Mouse (Mus musculus): Measurements from ENCODE around the gene Slc47a1. TPM values are rescaled to one million over a fixed set of nuclear protein-coding genes. Genes with fewer than 3 reads are reported as not detected.
"Not testable (repeated sequence)": the region's sequence is repeated elsewhere in the genome, so short reads cannot be mapped to it uniquely, and the experiment has no call there.

The Slc47a1 gene
- polyA plus RNA-seq (2015; fragmentation: Nextera tagmentation; extraction: Ambion mirVana): 0.21 and 0.46 TPM in 2 replicates

DNA sequence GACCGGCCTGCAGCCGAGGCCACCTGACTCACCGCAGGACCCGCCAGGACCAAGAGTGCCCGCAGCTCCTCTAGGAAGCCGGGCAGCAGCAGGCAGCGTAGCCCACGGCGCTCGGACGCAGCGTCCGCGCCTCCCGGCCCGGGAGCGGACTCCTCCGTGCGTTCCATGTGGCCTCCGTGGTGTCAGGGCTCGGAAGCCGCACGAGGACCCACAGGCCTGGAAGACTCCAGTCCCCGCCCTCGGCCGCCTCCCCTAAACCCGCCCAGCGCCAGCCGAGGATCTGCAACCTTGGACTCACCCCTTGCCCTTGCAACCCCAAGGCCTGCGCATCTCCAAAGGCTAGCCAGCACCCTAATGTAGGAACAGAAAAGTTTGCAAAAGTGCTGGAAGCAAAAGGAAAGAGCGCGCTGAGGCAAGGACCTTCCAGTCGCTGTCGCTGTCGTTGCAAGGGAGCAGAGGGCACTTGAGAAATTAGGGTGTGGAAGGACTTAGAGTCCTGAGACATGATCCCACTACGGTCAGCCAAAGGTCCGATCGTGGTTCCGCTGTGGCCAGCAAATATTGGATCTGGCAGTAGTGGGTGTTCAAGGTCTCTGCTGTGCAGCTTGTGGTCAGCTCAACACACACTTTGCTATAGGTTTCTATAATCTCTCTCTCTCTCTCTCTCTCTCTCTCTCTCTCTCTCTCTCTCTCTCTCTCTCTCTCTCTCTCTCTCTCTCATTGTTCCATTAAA, at the start of gene Slc47a1:
Gene Slc47a1 (minus strand): TSS at position 465 of the 733 bp plus-strand sequence.
- no peaks in the 10 kb centered on the region for H3K36me3 ChIP-seq (ENCODE audit: control insufficient read depth, insufficient read depth, low read length)
- peaks cover 29% of the 10 kb centered on the region for H3K27me3 ChIP-seq (ENCODE audit: control insufficient read depth, insufficient read depth, low read depth, low read length)
- H3K4me3 ChIP-seq (ENCODE audit: low read depth, low read length): peak within 1 kb of the TSS; percentile 27
- H3K4me2 ChIP-seq (ENCODE audit: low read length): peak within 1 kb of the TSS; percentile 49
- H3K27ac ChIP-seq (ENCODE audit: low read length): no peak within 1 kb of the TSS
- 17% methylated on average over 39 of the region's 39 CpGs for WGBS
- no peak for ATAC-seq
- H3K4me1 ChIP-seq (ENCODE audit: control insufficient read depth, insufficient read depth, low read length): peaks cover 5% of the 10 kb centered on the region; the same call in 1 of the 2 replicates
- no peaks in the 10 kb centered on the region for H3K9me3 ChIP-seq (replicated peaks; ENCODE audit: control insufficient read depth, low read length, poor library complexity, severe bottlenecking)
- no peak within 1 kb of the TSS for H3K9ac ChIP-seq (ENCODE audit: low read depth, low read length)

DNA sequence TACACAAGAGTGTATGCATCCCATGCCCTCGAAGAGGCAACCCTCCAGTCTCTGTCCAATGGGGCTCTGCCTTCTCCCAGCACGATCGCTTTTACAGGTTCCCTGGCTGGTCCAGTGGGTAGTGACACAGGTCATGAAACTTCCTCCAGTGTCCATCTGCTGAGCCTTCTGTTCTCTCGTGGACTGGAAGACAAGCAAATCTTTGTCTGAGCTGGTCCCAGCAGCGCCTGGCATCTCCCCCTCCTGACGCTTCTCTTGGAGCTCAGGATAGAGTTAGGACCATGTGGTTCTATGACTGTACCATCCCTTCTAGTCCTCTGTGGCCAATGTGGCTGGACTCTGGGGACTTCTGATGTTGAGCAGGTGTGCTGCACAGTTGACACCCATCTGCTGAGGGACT, 41.1 kb upstream of the Slc47a1 start:
- Histone ChIP-seq H3K36me3 (ENCODE audit: control insufficient read depth, insufficient read depth, low read length) (no peaks in the 10 kb centered on the region), H3K4me2 (ENCODE audit: low read length) (no peak overlapping the region), H3K4me1 (ENCODE audit: control insufficient read depth, insufficient read depth, low read length) (no peaks in the 10 kb centered on the region), H3K4me3 (ENCODE audit: low read depth, low read length) (no peak overlapping the region), H3K27ac (ENCODE audit: low read length) (no peak overlapping the region), H3K27me3 (ENCODE audit: control insufficient read depth, insufficient read depth, low read depth, low read length) (no peaks in the 10 kb centered on the region), H3K9ac (ENCODE audit: low read depth, low read length) (no peak overlapping the region), H3K9me3 (replicated peaks; ENCODE audit: control insufficient read depth, low read length, poor library complexity, severe bottlenecking) (no peaks in the 10 kb centered on the region; the same call in 1 of the 2 replicates)
- WGBS: 87% methylated on average over 6 of the region's 6 CpGs
- ATAC-seq: no peak

DNA sequence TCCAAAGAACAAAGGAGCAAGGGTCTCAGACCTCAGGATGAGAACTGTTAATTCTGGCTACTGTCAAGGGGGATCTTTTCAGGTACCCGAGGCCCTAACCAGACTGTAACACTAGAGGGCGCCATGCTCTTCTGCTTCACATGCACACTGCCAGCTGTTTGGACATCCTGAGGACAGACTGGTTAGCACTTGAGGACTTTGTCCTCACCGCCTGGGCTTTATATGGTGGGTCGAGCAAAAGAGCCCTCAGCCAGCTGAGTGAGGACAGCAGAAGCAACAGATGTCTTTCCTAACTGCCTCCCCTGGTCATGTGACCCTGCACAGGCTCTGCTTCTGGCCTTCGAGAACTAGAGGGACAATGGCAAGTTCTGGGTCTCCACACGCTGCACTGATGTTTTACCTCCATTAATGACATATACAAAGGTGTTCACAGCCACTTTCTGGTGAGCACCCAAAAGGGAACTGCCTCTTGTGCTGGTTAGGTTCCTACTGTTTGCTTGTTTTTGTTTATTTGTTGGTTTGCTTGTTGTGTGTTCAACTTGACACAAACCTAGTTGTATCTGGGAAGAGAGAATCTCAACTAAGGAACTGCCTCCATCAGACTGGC, 39.9 kb upstream of the Slc47a1 start:
- no peaks in the 10 kb centered on the region for H3K27me3 ChIP-seq (ENCODE audit: control insufficient read depth, insufficient read depth, low read depth, low read length)
- WGBS: 27% methylated on average over 6 of the region's 6 CpGs

DNA sequence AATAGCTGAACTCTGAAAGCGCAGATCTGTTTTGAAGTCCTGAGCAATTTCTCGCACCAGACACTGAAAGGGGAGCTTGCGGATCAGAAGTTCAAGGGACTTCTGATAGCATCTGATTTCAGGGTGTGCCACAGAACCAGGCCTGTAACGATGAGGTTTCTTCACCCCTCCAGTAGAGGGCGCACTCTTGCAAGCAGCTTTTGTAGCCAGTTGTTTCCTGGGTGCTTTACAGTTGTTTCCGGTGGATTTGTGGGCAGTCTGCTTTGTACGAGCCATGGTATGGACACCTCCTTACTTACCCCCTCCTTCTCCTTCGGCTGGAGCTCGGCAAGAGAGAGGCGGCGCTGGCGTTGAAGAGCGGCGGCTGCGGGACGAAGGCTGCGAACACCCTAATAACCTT, 38.4 kb upstream of the Slc47a1 start:
- H3K9ac ChIP-seq (ENCODE audit: low read depth, low read length); H3K27me3 ChIP-seq (ENCODE audit: control insufficient read depth, insufficient read depth, low read depth, low read length); H3K27ac ChIP-seq (ENCODE audit: low read length); H3K4me2 ChIP-seq (ENCODE audit: low read length); ATAC-seq; H3K4me3 ChIP-seq (ENCODE audit: low read depth, low read length); H3K4me1 ChIP-seq (ENCODE audit: control insufficient read depth, insufficient read depth, low read length); H3K36me3 ChIP-seq (ENCODE audit: control insufficient read depth, insufficient read depth, low read length); H3K9me3 ChIP-seq (replicated peaks; ENCODE audit: control insufficient read depth, low read length, poor library complexity, severe bottlenecking): not testable (repeated sequence)
- 86% methylated on average over 17 of the region's 17 CpGs for WGBS

More for the DNA sequence above, 39.9 kb upstream of the Slc47a1 start:
- H3K4me3 ChIP-seq (ENCODE audit: low read depth, low read length): no peak overlapping the region
- H3K9me3 ChIP-seq (replicated peaks; ENCODE audit: control insufficient read depth, low read length, poor library complexity, severe bottlenecking): no peaks in the 10 kb centered on the region; the same call in 1 of the 2 replicates
- no peaks in the 10 kb centered on the region for H3K36me3 ChIP-seq (ENCODE audit: control insufficient read depth, insufficient read depth, low read length)
- no peak overlapping the region for H3K4me2 ChIP-seq (ENCODE audit: low read length)
- no peaks in the 10 kb centered on the region for H3K4me1 ChIP-seq (ENCODE audit: control insufficient read depth, insufficient read depth, low read length)
- no peak overlapping the region for H3K9ac ChIP-seq (ENCODE audit: low read depth, low read length)
- no peak overlapping the region for H3K27ac ChIP-seq (ENCODE audit: low read length)
- ATAC-seq: peak; percentile 56; the same call in 1 of the 2 replicates

GRCm38 (mm10) chr11:61415444-61415843, 37.3 kb upstream of the Slc47a1 start:
- Histone ChIP-seq H3K9me3 (replicated peaks; ENCODE audit: control insufficient read depth, low read length, poor library complexity, severe bottlenecking) (no peaks in the 10 kb centered on the region; the same call in 1 of the 2 replicates), H3K9ac (ENCODE audit: low read depth, low read length) (no peak overlapping the region), H3K27ac (ENCODE audit: low read length) (no peak overlapping the region), H3K36me3 (ENCODE audit: control insufficient read depth, insufficient read depth, low read length) (no peaks in the 10 kb centered on the region), H3K4me3 (ENCODE audit: low read depth, low read length) (no peak overlapping the region), H3K4me2 (ENCODE audit: low read length) (no peak overlapping the region), H3K27me3 (ENCODE audit: control insufficient read depth, insufficient read depth, low read depth, low read length) (no peaks in the 10 kb centered on the region), H3K4me1 (ENCODE audit: control insufficient read depth, insufficient read depth, low read length) (no peaks in the 10 kb centered on the region)
- 85% methylated on average over 1 of the region's 1 CpGs for WGBS
- no peak for ATAC-seq

DNA sequence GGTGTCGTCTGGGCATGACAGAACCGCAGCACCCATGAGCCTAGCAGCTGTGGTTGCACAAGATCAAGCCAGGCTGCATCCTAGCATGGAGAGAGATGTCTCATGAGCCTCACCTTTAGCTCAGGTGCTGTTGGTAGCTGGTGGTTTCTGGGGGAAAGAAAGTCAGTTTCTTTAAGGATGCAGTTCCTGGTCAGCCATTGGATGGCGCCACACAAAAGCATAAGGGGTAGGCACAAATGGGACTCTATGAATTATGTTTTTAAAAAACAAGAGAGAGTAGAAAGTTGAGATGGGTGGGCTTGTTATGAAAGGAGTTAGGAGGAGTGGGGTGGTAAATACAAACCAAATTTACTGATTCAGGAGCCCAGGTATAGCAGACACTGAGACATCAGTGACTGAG, 36.4 kb upstream of the Slc47a1 start:
- H3K4me2 ChIP-seq (ENCODE audit: low read length): no peak overlapping the region
- H3K9me3 ChIP-seq (replicated peaks; ENCODE audit: control insufficient read depth, low read length, poor library complexity, severe bottlenecking): no peaks in the 10 kb centered on the region; the same call in 1 of the 2 replicates
- no peak overlapping the region for H3K27ac ChIP-seq (ENCODE audit: low read length)
- H3K4me1 ChIP-seq (ENCODE audit: control insufficient read depth, insufficient read depth, low read length): peaks cover 4% of the 10 kb centered on the region
- no peaks in the 10 kb centered on the region for H3K36me3 ChIP-seq (ENCODE audit: control insufficient read depth, insufficient read depth, low read length)
- no peaks in the 10 kb centered on the region for H3K27me3 ChIP-seq (ENCODE audit: control insufficient read depth, insufficient read depth, low read depth, low read length)
- no peak overlapping the region for H3K9ac ChIP-seq (ENCODE audit: low read depth, low read length)
- no peak for ATAC-seq
- WGBS: 80% methylated on average over 3 of the region's 3 CpGs
- no peak overlapping the region for H3K4me3 ChIP-seq (ENCODE audit: low read depth, low read length)

DNA sequence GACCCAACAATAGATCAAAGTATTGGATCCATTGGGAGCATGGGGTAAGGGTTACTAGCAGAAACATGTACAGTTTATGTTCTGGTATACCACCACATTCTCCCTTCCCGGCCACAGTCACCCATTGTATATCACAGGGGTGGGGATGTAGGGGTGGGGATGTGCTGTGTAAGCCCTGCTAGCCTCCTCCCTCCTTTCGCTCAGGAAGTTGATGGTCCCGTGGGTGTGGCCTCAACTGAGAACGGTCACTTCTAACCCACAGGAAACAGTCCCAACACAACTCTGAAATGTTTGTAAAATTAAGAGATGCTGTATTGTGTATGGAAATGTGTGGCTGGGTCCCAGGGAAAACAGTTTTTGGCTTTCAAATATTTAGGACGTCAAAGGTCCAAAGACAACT, 35.3 kb upstream of the Slc47a1 start:
- Histone ChIP-seq H3K9ac (ENCODE audit: low read depth, low read length) (no peak overlapping the region), H3K4me3 (ENCODE audit: low read depth, low read length) (no peak overlapping the region), H3K27ac (ENCODE audit: low read length) (no peak overlapping the region), H3K4me1 (ENCODE audit: control insufficient read depth, insufficient read depth, low read length) (peaks cover 5% of the 10 kb centered on the region), H3K36me3 (ENCODE audit: control insufficient read depth, insufficient read depth, low read length) (no peaks in the 10 kb centered on the region), H3K27me3 (ENCODE audit: control insufficient read depth, insufficient read depth, low read depth, low read length) (no peaks in the 10 kb centered on the region), H3K4me2 (ENCODE audit: low read length) (no peak overlapping the region), H3K9me3 (replicated peaks; ENCODE audit: control insufficient read depth, low read length, poor library complexity, severe bottlenecking) (no peaks in the 10 kb centered on the region; the same call in 1 of the 2 replicates)
- WGBS: 81% methylated on average over 5 of the region's 5 CpGs
- ATAC-seq: no peak

GRCm38 (mm10) chr11:61411809-61412208, 33.7 kb upstream of the Slc47a1 start:
- Histone ChIP-seq H3K4me2 (ENCODE audit: low read length) (no peak overlapping the region), H3K27ac (ENCODE audit: low read length) (no peak overlapping the region), H3K27me3 (ENCODE audit: control insufficient read depth, insufficient read depth, low read depth, low read length) (no peaks in the 10 kb centered on the region), H3K4me1 (ENCODE audit: control insufficient read depth, insufficient read depth, low read length) (peaks cover 5% of the 10 kb centered on the region), H3K9ac (ENCODE audit: low read depth, low read length) (no peak overlapping the region), H3K4me3 (ENCODE audit: low read depth, low read length) (no peak overlapping the region), H3K36me3 (ENCODE audit: control insufficient read depth, insufficient read depth, low read length) (no peaks in the 10 kb centered on the region), H3K9me3 (replicated peaks; ENCODE audit: control insufficient read depth, low read length, poor library complexity, severe bottlenecking) (no peaks in the 10 kb centered on the region; the same call in 1 of the 2 replicates)
- WGBS: 43% methylated on average over 7 of the region's 7 CpGs
- no peak for ATAC-seq

- Histone ChIP-seq H3K9me3 (replicated peaks; ENCODE audit: control insufficient read depth, low read length, poor library complexity, severe bottlenecking) (no peaks in the 10 kb centered on the region; the same call in 1 of the 2 replicates), H3K27me3 (ENCODE audit: control insufficient read depth, insufficient read depth, low read depth, low read length) (no peaks in the 10 kb centered on the region), H3K4me2 (ENCODE audit: low read length) (no peak overlapping the region), H3K4me1 (ENCODE audit: control insufficient read depth, insufficient read depth, low read length) (peaks cover 5% of the 10 kb centered on the region), H3K4me3 (ENCODE audit: low read depth, low read length) (no peak overlapping the region), H3K9ac (ENCODE audit: low read depth, low read length) (no peak overlapping the region), H3K36me3 (ENCODE audit: control insufficient read depth, insufficient read depth, low read length) (no peaks in the 10 kb centered on the region), H3K27ac (ENCODE audit: low read length) (no peak overlapping the region)
- 86% methylated on average over 11 of the region's 11 CpGs for WGBS
- ATAC-seq: no peak
These were observed 33.1 kb upstream of the Slc47a1 start for GRCm38 (mm10) chr11:61411221-61411620.

Measured in midbrain, embryonic 16.5 days (tissue).